Mouse (Mus musculus) neural tube, embryonic 13.5 days (tissue): ENCODE results near the gene Map3k5. TPM values are rescaled to one million over a fixed set of nuclear protein-coding genes. Genes with fewer than 3 reads are reported as not detected.

Experiments used
- ATAC-seq: fragments of 200-750 bp; cut with Nextera tagmentation; 2 replicates; pipeline ENCODE4 v1.8.0; 2017; ENCODE audit warnings: low read depth, mild to moderate bottlenecking, moderate TSS enrichment, moderate library complexity
- H3K27ac ChIP-seq: fragments of 300-500 bp; sonication (generic); replicated peaks from 2 replicates; pipeline ENCODE4 v1.5.1; 2015; ENCODE audit warnings: moderate library complexity, mild to moderate bottlenecking, inconsistent platforms
- H3K27me3 ChIP-seq: fragments of 300-500 bp; sonication (generic); 2 replicates; pipeline ENCODE4 v1.6.1; 2015; ENCODE audit warnings: mild to moderate bottlenecking, inconsistent platforms
- H3K36me3 ChIP-seq: fragments of 300-500 bp; sonication (generic); 2 replicates; pipeline ENCODE4 v1.6.1; 2015; ENCODE audit warnings: mild to moderate bottlenecking, inconsistent platforms
- H3K4me1 ChIP-seq: fragments of 300-500 bp; sonication (generic); replicated peaks from 2 replicates; pipeline ENCODE4 v1.6.1; 2015; ENCODE audit warnings: inconsistent platforms
- H3K4me2 ChIP-seq: fragments of 300-500 bp; sonication (generic); 2 replicates; pipeline ENCODE4 v1.6.1; 2015; ENCODE audit warnings: inconsistent platforms, mild to moderate bottlenecking, moderate library complexity
- H3K4me3 ChIP-seq: fragments of 300-500 bp; sonication (generic); 2 replicates; pipeline ENCODE4 v1.5.1; 2015; ENCODE audit warnings: mild to moderate bottlenecking, inconsistent platforms
- H3K9ac ChIP-seq: fragments of 300-500 bp; sonication (generic); 2 replicates; pipeline ENCODE4 v1.6.1; 2015; ENCODE audit warnings: moderate library complexity, mild to moderate bottlenecking, inconsistent platforms
- H3K9me3 ChIP-seq: fragments of 300-500 bp; sonication (generic); 2 replicates; pipeline ENCODE4 v1.6.1; 2016; ENCODE audit warnings: inconsistent platforms
- WGBS: fragments of 180-500 bp; shearing (Covaris S2); methylation state at CpG from one replicate; pipeline ENCODE4 v1.1.7; 2015; 5-methylcytosine and 5-hydroxymethylcytosine counted together
- polyA plus RNA-seq: library from polyadenylated mRNA; unstranded; fragments of >200 nt; fragmentation: Nextera tagmentation; extraction: Ambion mirVana; gene quantifications from 2 replicates; pipeline ENCODE4 v1.2.1, GENCODE M21; 2015

The Map3k5 gene
- polyA plus RNA-seq, 1 experiment from 2014 or later, result 0.87 TPM

GRCm38 (mm10) chr10:19973321-19974108 is 39.2 kb downstream of the Map3k5 start:
- Histone ChIP-seq H3K9ac (no peak overlapping the region), H3K4me2 (no peak overlapping the region), H3K9me3 (no peaks in the 10 kb centered on the region), H3K4me1 (no peaks in the 10 kb centered on the region), H3K27ac (no peak overlapping the region), H3K4me3 (no peak overlapping the region), H3K36me3 (no peaks in the 10 kb centered on the region), H3K27me3 (no peaks in the 10 kb centered on the region)
- no peak for ATAC-seq
- WGBS, result 83% methylated on average over 12 of the region's 12 CpGs

- Histone ChIP-seq H3K9ac (no peak overlapping the region), H3K4me2 (no peak overlapping the region), H3K27ac (no peak overlapping the region), H3K36me3 (no peaks in the 10 kb centered on the region), H3K9me3 (no peaks in the 10 kb centered on the region), H3K27me3 (no peaks in the 10 kb centered on the region), H3K4me3 (no peak overlapping the region), H3K4me1 (no peaks in the 10 kb centered on the region)
- no peak for ATAC-seq
- WGBS, result 84% methylated on average over 3 of the region's 3 CpGs
Measured at GRCm38 (mm10) chr10:19977557-19977956, 43.3 kb downstream of the Map3k5 start.

GRCm38 (mm10) chr10:19978662-19979199 is 44.5 kb downstream of the Map3k5 start:
- H3K4me2 ChIP-seq, result no peak overlapping the region
- H3K27me3 ChIP-seq, result no peaks in the 10 kb centered on the region
- no peak for ATAC-seq
- no peak overlapping the region for H3K27ac ChIP-seq
- H3K36me3 ChIP-seq, result no peaks in the 10 kb centered on the region
- no peaks in the 10 kb centered on the region for H3K4me1 ChIP-seq
- H3K9me3 ChIP-seq, result no peaks in the 10 kb centered on the region
- WGBS, result 95% methylated on average over 5 of the region's 5 CpGs
- no peak overlapping the region for H3K4me3 ChIP-seq
- no peak overlapping the region for H3K9ac ChIP-seq

- Histone ChIP-seq H3K9me3 (no peaks in the 10 kb centered on the region), H3K4me3 (no peak overlapping the region), H3K36me3 (no peaks in the 10 kb centered on the region), H3K4me1 (no peaks in the 10 kb centered on the region), H3K27ac (no peak overlapping the region), H3K4me2 (no peak overlapping the region), H3K9ac (no peak overlapping the region), H3K27me3 (no peaks in the 10 kb centered on the region)
- no peak for ATAC-seq
- 61% methylated on average over 9 of the region's 9 CpGs for WGBS
Measured at GRCm38 (mm10) chr10:19987736-19988135, 53.5 kb downstream of the Map3k5 start.

- H3K4me2 ChIP-seq, result no peak overlapping the region
- H3K4me3 ChIP-seq, result no peak overlapping the region
- 94% methylated on average over 6 of the region's 6 CpGs for WGBS
- ATAC-seq, result no peak
- H3K36me3 ChIP-seq, result no peaks in the 10 kb centered on the region
- no peak overlapping the region for H3K9ac ChIP-seq
- H3K27me3 ChIP-seq, result no peaks in the 10 kb centered on the region
- no peaks in the 10 kb centered on the region for H3K4me1 ChIP-seq
- H3K27ac ChIP-seq, result no peak overlapping the region
- H3K9me3 ChIP-seq, result no peaks in the 10 kb centered on the region
Measured at GRCm38 (mm10) chr10:19989986-19990385, 55.7 kb downstream of the Map3k5 start.

GRCm38 (mm10) chr10:19990638-19991037 is 56.4 kb downstream of the Map3k5 start:
- H3K27me3 ChIP-seq, result no peaks in the 10 kb centered on the region
- H3K4me2 ChIP-seq, result no peak overlapping the region
- ATAC-seq, result no peak
- H3K9ac ChIP-seq, result no peak overlapping the region
- no peaks in the 10 kb centered on the region for H3K4me1 ChIP-seq
- no peak overlapping the region for H3K4me3 ChIP-seq
- no peak overlapping the region for H3K27ac ChIP-seq
- WGBS, result 73% methylated on average over 6 of the region's 6 CpGs
- H3K36me3 ChIP-seq, result no peaks in the 10 kb centered on the region
- no peaks in the 10 kb centered on the region for H3K9me3 ChIP-seq

- no peaks in the 10 kb centered on the region for H3K4me1 ChIP-seq
- no peaks in the 10 kb centered on the region for H3K36me3 ChIP-seq
- no peak overlapping the region for H3K4me3 ChIP-seq
- H3K9ac ChIP-seq, result no peak overlapping the region
- no peak for ATAC-seq
- H3K4me2 ChIP-seq, result no peak overlapping the region
- 28% methylated on average over 3 of the region's 3 CpGs for WGBS
- H3K27ac ChIP-seq, result no peak overlapping the region
- no peaks in the 10 kb centered on the region for H3K27me3 ChIP-seq
- no peaks in the 10 kb centered on the region for H3K9me3 ChIP-seq
Measured at GRCm38 (mm10) chr10:19991237-19991865, 57.1 kb downstream of the Map3k5 start.

- Histone ChIP-seq H3K27me3 (no peaks in the 10 kb centered on the region), H3K4me1 (no peaks in the 10 kb centered on the region), H3K36me3 (no peaks in the 10 kb centered on the region), H3K27ac (no peak overlapping the region), H3K4me3 (no peak overlapping the region), H3K9ac (no peak overlapping the region), H3K4me2 (no peak overlapping the region), H3K9me3 (no peaks in the 10 kb centered on the region)
- no peak for ATAC-seq
- 42% methylated on average over 3 of the region's 3 CpGs for WGBS
Measured at GRCm38 (mm10) chr10:19991866-19992252, 57.6 kb downstream of the Map3k5 start.

GRCm38 (mm10) chr10:19994469-19995450 is 60.5 kb downstream of the Map3k5 start:
- WGBS, result 76% methylated on average over 14 of the region's 14 CpGs
- no peak overlapping the region for H3K27ac ChIP-seq

GRCm38 (mm10) chr10:19996151-19996550 is 61.9 kb downstream of the Map3k5 start:
- 86% methylated on average over 3 of the region's 3 CpGs for WGBS
- H3K4me3 ChIP-seq, result no peak overlapping the region
- H3K9ac ChIP-seq, result no peak overlapping the region
- H3K27ac ChIP-seq, result no peak overlapping the region
- H3K4me1 ChIP-seq, result no peaks in the 10 kb centered on the region
- ATAC-seq, result no peak
- H3K36me3 ChIP-seq, result no peaks in the 10 kb centered on the region
- H3K9me3 ChIP-seq, result no peaks in the 10 kb centered on the region
- no peaks in the 10 kb centered on the region for H3K27me3 ChIP-seq
- no peak overlapping the region for H3K4me2 ChIP-seq

More at GRCm38 (mm10) chr10:19994469-19995450, 60.5 kb downstream of the Map3k5 start:
- no peak for ATAC-seq
- Histone ChIP-seq H3K36me3 (no peaks in the 10 kb centered on the region), H3K4me1 (no peaks in the 10 kb centered on the region), H3K9ac (no peak overlapping the region), H3K9me3 (no peaks in the 10 kb centered on the region), H3K4me3 (no peak overlapping the region), H3K4me2 (no peak overlapping the region), H3K27me3 (no peaks in the 10 kb centered on the region)

GRCm38 (mm10) chr10:19999703-20000407 is 65.6 kb downstream of the Map3k5 start:
- H3K9ac ChIP-seq, result no peak overlapping the region
- no peak for ATAC-seq

More at GRCm38 (mm10) chr10:19999703-20000407, 65.6 kb downstream of the Map3k5 start:
- no peaks in the 10 kb centered on the region for H3K9me3 ChIP-seq
- H3K36me3 ChIP-seq, result no peaks in the 10 kb centered on the region
- peaks cover 12% of the 10 kb centered on the region; the same call in 1 of the 2 replicates for H3K4me1 ChIP-seq
- no peak overlapping the region for H3K4me2 ChIP-seq
- H3K27me3 ChIP-seq, result no peaks in the 10 kb centered on the region
- H3K27ac ChIP-seq, result no peak overlapping the region
- 83% methylated on average over 4 of the region's 4 CpGs for WGBS
- no peak overlapping the region for H3K4me3 ChIP-seq
